Mouse (Mus musculus): ENCODE results near the gene Ccdc121.
A peak's percentile ranks its signal among the peaks of the same experiment; 100 is the strongest.
"Not testable (repeated sequence)": the region's sequence is repeated elsewhere in the genome, so short reads cannot be mapped to it uniquely, and the experiment has no call there.

Ccdc121 gene

DNA sequence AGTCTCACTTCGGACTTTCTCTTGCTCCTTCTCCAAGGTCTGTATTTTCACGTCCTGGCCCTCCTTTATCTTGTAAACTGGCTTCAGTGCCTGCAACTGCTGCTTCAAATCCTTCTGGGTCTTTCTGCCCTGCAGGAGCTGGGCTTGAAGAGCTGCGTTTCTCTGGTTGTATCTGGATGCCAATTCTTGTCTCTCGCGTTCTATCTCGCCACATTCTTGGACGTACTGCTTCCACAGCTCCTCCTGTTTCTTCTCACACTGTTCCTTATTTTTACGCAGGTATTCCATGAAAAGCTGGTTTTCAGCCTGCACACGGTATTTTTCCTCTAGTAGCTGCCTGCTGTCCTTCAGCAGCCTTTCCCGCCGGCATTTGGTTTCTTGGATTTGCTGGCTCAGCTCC, 396 bp downstream of the Ccdc121 start:
- not testable (repeated sequence) for DNase-seq (ENCODE audit: low spot score in 2 of 2)

DNA sequence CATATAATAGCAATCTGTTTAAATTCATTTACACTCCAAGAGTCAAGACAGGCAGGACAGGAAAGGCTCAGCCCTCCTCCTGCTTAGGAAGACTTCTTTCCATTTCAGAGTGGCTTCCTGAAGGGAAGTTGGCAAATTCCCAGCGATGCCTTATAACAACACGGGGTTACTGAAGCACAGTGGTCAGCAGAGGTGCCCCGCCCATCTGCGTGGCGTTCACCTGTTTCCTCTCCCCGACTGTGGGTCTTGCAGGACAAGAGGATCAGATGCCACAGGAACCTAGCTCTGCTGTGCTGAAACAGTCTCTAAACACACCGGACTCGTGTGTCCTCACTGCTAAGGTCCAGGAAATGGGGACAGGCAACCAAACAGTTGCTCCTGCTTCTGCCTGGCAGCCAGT, 5.9 kb downstream of the Ccdc121 start:
- DNase-seq (ENCODE audit: low spot score in 2 of 2): no peak

DNA sequence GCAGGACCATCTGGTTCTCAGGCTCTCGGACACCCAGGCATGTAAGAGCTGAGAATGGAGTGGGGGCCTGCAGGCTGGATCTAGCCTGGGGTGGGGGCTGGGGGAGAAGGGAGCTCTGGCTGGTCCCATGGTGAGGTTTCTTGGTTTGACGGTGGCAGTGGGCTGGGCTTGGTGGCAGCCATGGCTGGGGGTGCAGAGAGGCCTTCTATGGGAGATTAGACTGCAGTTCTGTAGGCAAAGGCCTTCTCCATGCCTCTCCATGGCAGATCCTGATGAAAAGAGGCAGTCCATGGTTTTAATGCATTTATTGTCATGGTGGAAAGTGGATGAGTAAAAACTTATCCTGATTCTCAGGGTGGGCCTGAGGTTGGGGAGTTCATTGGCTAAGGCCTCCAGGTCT, 7.8 kb downstream of the Ccdc121 start:
- DNase-seq (ENCODE audit: low spot score in 2 of 2): no peak

DNA sequence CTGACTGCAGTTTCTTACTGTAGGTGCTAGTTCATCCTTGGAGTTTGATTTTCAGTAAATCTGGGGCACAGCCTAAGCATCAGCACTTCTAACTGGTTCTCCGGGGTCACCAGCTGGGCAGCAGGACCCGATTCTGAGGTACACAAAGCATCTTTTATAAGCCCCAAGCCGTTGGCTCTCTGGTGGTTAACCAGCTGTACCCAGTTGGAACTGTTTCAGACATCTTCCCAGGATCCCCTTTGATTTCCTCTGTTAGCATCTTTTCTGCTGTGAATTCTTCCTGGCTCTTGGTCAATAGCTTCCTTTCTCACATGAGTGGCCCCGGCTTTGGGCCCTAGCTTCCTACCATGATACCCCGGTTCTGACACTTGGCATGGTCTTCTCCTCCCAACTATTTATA, 26.6 kb downstream of the Ccdc121 start:
- DNase-seq (ENCODE audit: low spot score in 2 of 2): no peak

DNA sequence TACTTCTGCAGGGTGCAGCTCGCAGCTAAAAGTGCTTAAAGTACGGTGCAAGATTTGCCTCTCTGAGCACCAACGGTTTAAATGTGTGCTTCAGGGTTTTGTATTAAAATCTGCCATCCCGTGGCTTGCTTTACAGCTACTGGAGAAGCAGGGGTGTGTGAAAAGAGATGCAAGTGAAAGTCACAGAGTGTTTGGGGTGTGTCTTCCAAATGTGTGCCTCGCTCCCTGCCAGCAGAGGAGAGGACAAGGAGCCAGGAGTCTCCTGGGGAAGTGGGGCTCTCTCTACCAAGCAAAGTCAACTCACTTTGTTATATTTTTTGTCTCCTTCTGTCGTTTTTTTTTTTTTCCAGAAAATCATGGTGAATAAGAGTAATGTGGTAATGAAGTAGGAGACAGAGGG, 34.7 kb downstream of the Ccdc121 start:
- DNase-seq (ENCODE audit: low spot score in 2 of 2): no peak

DNA sequence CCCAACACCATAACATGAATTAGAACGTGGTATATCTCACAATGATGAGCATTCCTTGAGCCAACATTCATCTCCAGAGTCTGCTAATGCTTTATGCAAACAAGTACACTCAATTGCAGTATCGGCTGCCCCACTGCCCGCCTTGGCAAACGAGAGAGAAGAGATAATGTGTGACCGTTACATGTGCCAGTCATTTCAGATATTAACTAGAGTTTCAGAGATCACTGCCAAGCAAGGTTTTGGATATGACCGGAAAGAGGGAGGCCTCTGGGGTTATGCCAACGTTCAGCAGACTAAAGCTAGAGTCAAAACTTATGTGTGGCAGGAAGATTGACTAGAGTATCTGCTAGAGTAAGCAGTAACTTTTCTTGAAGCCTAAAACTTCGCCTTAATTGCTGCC, 35.1 kb downstream of the Ccdc121 start:
- DNase-seq (ENCODE audit: low spot score in 2 of 2): no peak

DNA sequence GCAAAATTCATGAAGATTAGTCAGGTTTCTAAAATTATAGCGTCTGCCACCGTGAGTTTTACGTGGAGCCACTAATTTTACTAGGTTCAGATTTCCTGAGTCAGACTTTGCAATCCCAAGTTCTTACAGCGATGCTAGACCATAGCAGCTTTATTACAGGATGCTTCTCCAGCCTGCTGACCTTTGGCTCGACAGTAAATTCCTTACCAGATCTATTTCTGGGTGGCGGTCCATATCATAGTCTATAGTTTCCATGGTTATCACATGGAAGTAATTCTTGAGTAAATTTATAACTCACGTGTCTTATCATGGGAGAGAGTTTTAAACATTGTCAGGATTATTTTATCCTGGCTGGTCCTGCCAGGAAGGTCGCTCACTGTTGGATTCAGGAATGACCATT, 41.8 kb downstream of the Ccdc121 start:
- DNase-seq (ENCODE audit: low spot score in 2 of 2): no peak

DNA sequence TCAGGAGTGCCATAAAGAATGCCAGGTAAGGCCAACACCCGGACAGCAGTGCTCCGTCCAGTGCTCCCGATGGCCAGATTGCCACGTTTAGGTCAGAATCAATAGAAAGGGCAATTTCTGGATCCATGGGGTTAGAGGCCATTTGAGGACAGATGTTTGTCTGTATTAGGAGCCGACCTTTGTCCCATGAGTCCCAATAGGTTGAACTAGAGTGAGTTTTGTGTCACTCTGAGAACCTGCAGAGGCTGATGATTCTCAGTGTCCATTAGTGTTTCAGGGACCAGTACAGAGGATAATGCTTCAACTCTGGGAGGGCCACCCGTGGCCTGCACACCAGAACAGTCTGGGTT, 44.0 kb downstream of the Ccdc121 start:
- DNase-seq (ENCODE audit: low spot score in 2 of 2): no peak

DNA sequence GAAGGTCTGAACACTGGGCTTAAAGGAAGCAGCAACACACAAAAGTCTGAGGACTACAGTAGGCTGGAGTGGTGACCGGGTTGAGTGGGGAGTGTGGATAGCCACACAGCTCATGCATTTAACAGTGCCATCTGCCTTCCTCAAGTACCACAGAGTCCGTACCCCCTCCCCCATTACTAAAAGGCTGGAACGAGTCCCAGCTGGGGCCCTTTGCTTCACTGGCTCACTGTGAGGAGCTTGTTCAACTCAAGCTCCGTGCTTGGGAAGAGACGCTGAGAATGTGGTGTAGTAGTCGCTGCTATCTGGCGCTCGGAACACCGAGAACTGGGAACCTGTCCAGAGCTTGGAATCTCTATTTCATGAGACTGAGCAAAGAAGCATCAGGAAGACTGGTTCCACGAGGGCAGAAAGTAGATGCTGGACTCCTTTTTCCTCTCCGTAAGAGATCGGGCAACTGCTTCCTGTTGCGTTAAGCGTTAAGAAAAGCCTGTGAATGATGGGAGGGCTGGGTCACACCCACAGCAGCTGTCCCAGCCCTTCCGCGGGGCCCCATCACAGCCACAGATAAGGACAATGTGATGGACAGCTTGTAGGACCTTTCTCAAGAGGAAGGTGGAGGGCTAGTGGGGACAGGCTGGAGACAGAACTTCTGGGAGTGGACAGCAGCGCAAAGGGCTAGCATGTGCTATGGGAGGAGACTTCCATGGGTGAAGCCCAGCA, 44.5 kb downstream of the Ccdc121 start:
- DNase-seq (ENCODE audit: low spot score in 2 of 2): peak; percentile 59 to 66

GRCm38 (mm10) chr1:181466040-181466439, 45.2 kb downstream of the Ccdc121 start:
- DNase-seq (ENCODE audit: low spot score in 2 of 2): no peak

GRCm38 (mm10) chr1:181465027-181465426, 46.2 kb downstream of the Ccdc121 start:
- DNase-seq (ENCODE audit: low spot score in 2 of 2): no peak

DNA sequence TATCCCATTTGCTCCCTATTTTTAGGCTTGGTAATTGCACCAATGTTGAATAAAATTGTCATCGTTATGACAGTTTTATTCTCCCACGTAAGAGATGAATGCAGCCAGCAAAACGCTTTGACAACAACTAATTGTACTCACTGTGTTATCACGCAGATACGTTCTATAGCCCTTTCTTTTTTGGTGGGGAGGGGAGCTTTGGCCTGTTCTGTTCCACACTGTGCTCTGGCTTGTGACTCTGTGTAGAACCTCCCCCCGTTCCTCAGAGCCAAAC, 48.4 kb downstream of the Ccdc121 start:
- no peak for DNase-seq (ENCODE audit: low spot score in 2 of 2)

- no peak for DNase-seq (ENCODE audit: low spot score in 2 of 2)
Measured at GRCm38 (mm10) chr1:181462051-181462905, 49.0 kb downstream of the Ccdc121 start.

DNA sequence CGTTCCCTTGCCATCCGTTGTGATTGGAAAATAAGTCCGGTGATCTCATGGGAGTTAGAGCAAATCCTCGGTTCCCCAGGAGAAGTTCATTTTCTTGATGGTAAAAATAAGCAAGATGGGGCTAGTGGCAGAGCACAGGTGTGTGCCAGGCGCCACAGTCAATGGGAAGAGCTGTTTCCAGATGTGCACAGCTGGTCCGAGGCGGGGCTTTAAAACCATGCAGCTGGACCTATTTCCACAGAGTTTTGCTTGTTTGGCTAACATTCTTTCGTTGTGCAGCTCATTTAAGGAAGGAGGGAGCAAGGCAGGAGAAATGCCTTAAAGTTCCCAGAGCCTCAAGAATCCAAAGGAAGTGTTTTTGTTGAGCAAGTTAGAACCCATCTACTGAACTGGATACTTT, 49.8 kb downstream of the Ccdc121 start:
- DNase-seq (ENCODE audit: low spot score in 2 of 2): no peak

DNA sequence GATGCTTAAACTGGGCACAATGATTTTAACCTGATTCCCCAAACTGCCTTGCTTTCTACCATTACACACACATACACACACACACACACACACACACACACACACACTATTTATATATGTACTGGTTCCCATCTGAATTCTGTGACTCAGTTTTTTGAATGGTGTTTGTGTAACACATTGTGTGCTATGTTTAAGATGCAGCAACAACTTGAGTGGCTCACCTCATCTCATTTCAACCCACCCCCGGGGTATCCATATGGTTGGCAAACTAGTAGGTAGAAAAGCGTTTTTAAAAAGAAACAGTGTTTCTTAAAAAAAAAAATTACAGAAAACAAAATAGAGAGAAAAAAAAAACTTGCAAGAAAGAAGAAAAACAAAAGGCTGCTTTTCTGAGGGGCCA, 51.0 kb downstream of the Ccdc121 start:
- DNase-seq (ENCODE audit: low spot score in 2 of 2): no peak

All from frontal cortex, postnatal 14 days (tissue).